In genomic region chr14:22822942-22823341, GRCm38 (mm10) we compare ENCODE assay signal across 17 mouse cellular contexts.
"Had no signal": no experiment of that assay in that cellular context is flagged by ENCODE, and none has a peak within 500 bp of the region (broad histone marks: within the 10 kb centered on the region; RNA-seq: fewer than 3 reads in every experiment).

No protein-coding gene starts in this region.

- H3K4me1 ChIP-seq: liver, embryonic 13.5 days; midbrain, embryonic 13.5 days; neural tube, embryonic 13.5 days had no signal

- H3K9me3 ChIP-seq: liver, embryonic 13.5 days; midbrain, embryonic 13.5 days; neural tube, embryonic 13.5 days had no signal

- H3K36me3 ChIP-seq: liver, embryonic 13.5 days; midbrain, embryonic 13.5 days; neural tube, embryonic 13.5 days had no signal

- H3K27me3 ChIP-seq: liver, embryonic 13.5 days; midbrain, embryonic 13.5 days; neural tube, embryonic 13.5 days had no signal

- ATAC-seq: midbrain, embryonic 13.5 days; midbrain, embryonic 16.5 days had no signal

- DNase-seq: kidney, adult 2 months; kidney, postnatal 10 days; kidney, postnatal 36 days; layer of hippocampus, postnatal 36 days; liver, embryonic 13.5 days; lung, adult 2 months; lung, postnatal 14 days; lung, postnatal 4 days; retina, postnatal 1 day; right cerebral cortex, postnatal 25 days; spleen, adult 18-20 months; thymus, adult 18-20 months; thymus, postnatal 36 days had no signal

- H3K9ac ChIP-seq: liver, embryonic 13.5 days; midbrain, embryonic 13.5 days; neural tube, embryonic 13.5 days had no signal

- H3K27ac ChIP-seq: left cerebral cortex, adult 2 months; liver, embryonic 13.5 days; midbrain, embryonic 13.5 days; neural tube, embryonic 13.5 days had no signal

- H3K4me3 ChIP-seq: left cerebral cortex, adult 2 months; liver, embryonic 13.5 days; midbrain, embryonic 13.5 days; neural tube, embryonic 13.5 days had no signal

- H3K4me2 ChIP-seq: liver, embryonic 13.5 days; midbrain, embryonic 13.5 days; neural tube, embryonic 13.5 days had no signal
